Mouse (Mus musculus): ENCODE measurements at regions not wholly inside any gene's neighbourhood (a gene's known extent, or its start where the extent isn't known, plus 50 kb on each side); places are given as distances from the start of the nearest gene placed in this dataset.

- H3K4me1 ChIP-seq (ENCODE audit: control insufficient read depth, insufficient read depth, low read length) = no peaks in the 10 kb centered on the region
- no peaks in the 10 kb centered on the region for H3K36me3 ChIP-seq (ENCODE audit: control insufficient read depth, insufficient read depth, low read length, poor library complexity, severe bottlenecking)
- H3K4me3 ChIP-seq (ENCODE audit: low read depth, low read length) = no peak overlapping the region
- H3K27me3 ChIP-seq (ENCODE audit: control insufficient read depth, insufficient read depth, low read length, poor library complexity, severe bottlenecking) = no peaks in the 10 kb centered on the region
- H3K9ac ChIP-seq (ENCODE audit: low read depth, poor library complexity, severe bottlenecking) = no peak overlapping the region
- no peak overlapping the region for H3K27ac ChIP-seq (ENCODE audit: insufficient read depth, low read length)
- H3K9me3 ChIP-seq (replicated peaks; ENCODE audit: control insufficient read depth, insufficient read depth, low read length, poor library complexity, severe bottlenecking) = no peaks in the 10 kb centered on the region; the same call in 1 of the 2 replicates
- TF ChIP-seq POLR2A (IDR thresholded peaks at IDR 0.05; ENCODE audit: insufficient read depth, low read length) = no peak
Observed at GRCm38 (mm10) chr10:56708411-56708810, 331.3 kb downstream of the Gja1 start.

GRCm38 (mm10) chr10:56708886-56709285 lies 331.8 kb downstream of the Gja1 start:
- Histone ChIP-seq H3K27ac (ENCODE audit: insufficient read depth, low read length) (no peak overlapping the region), H3K4me3 (ENCODE audit: low read depth, low read length) (no peak overlapping the region), H3K9me3 (replicated peaks; ENCODE audit: control insufficient read depth, insufficient read depth, low read length, poor library complexity, severe bottlenecking) (no peaks in the 10 kb centered on the region; the same call in 1 of the 2 replicates), H3K36me3 (ENCODE audit: control insufficient read depth, insufficient read depth, low read length, poor library complexity, severe bottlenecking) (no peaks in the 10 kb centered on the region), H3K27me3 (ENCODE audit: control insufficient read depth, insufficient read depth, low read length, poor library complexity, severe bottlenecking) (no peaks in the 10 kb centered on the region), H3K9ac (ENCODE audit: low read depth, poor library complexity, severe bottlenecking) (no peak overlapping the region), H3K4me1 (ENCODE audit: control insufficient read depth, insufficient read depth, low read length) (no peaks in the 10 kb centered on the region)
- TF ChIP-seq EP300 (IDR thresholded peaks at IDR 0.05; ENCODE audit: insufficient read depth, low read depth, low read length) = no peak
- TF ChIP-seq CTCF (IDR thresholded peaks at IDR 0.05; ENCODE audit: low read depth, low read length) = no peak
- TF ChIP-seq POLR2A (IDR thresholded peaks at IDR 0.05; ENCODE audit: insufficient read depth, low read length) = no peak

- Histone ChIP-seq H3K9ac (ENCODE audit: low read depth, poor library complexity, severe bottlenecking) (no peak overlapping the region), H3K27ac (ENCODE audit: insufficient read depth, low read length) (no peak overlapping the region), H3K4me1 (ENCODE audit: control insufficient read depth, insufficient read depth, low read length) (no peaks in the 10 kb centered on the region), H3K9me3 (replicated peaks; ENCODE audit: control insufficient read depth, insufficient read depth, low read length, poor library complexity, severe bottlenecking) (no peaks in the 10 kb centered on the region; the same call in 1 of the 2 replicates), H3K4me3 (ENCODE audit: low read depth, low read length) (no peak overlapping the region), H3K27me3 (ENCODE audit: control insufficient read depth, insufficient read depth, low read length, poor library complexity, severe bottlenecking) (no peaks in the 10 kb centered on the region), H3K36me3 (ENCODE audit: control insufficient read depth, insufficient read depth, low read length, poor library complexity, severe bottlenecking) (no peaks in the 10 kb centered on the region)
- TF ChIP-seq CTCF (IDR thresholded peaks at IDR 0.05; ENCODE audit: low read depth, low read length) (no peak), EP300 (IDR thresholded peaks at IDR 0.05; ENCODE audit: insufficient read depth, low read depth, low read length) (no peak), POLR2A (IDR thresholded peaks at IDR 0.05; ENCODE audit: insufficient read depth, low read length) (no peak)
Observed at GRCm38 (mm10) chr10:56712611-56713105, 335.5 kb downstream of the Gja1 start.

- Histone ChIP-seq H3K9me3 (replicated peaks; ENCODE audit: control insufficient read depth, insufficient read depth, low read length, poor library complexity, severe bottlenecking) (no peaks in the 10 kb centered on the region), H3K27ac (ENCODE audit: insufficient read depth, low read length) (no peak overlapping the region), H3K4me3 (ENCODE audit: low read depth, low read length) (no peak overlapping the region), H3K27me3 (ENCODE audit: control insufficient read depth, insufficient read depth, low read length, poor library complexity, severe bottlenecking) (no peaks in the 10 kb centered on the region), H3K9ac (ENCODE audit: low read depth, poor library complexity, severe bottlenecking) (no peak overlapping the region), H3K4me1 (ENCODE audit: control insufficient read depth, insufficient read depth, low read length) (no peaks in the 10 kb centered on the region), H3K36me3 (ENCODE audit: control insufficient read depth, insufficient read depth, low read length, poor library complexity, severe bottlenecking) (no peaks in the 10 kb centered on the region)
- TF ChIP-seq POLR2A (IDR thresholded peaks at IDR 0.05; ENCODE audit: insufficient read depth, low read length) (no peak), EP300 (IDR thresholded peaks at IDR 0.05; ENCODE audit: insufficient read depth, low read depth, low read length) (no peak), CTCF (IDR thresholded peaks at IDR 0.05; ENCODE audit: low read depth, low read length) (no peak)
Observed at GRCm38 (mm10) chr10:56737073-56737472, 359.9 kb downstream of the Gja1 start.

- Histone ChIP-seq H3K27ac (ENCODE audit: insufficient read depth, low read length) (no peak overlapping the region), H3K9me3 (replicated peaks; ENCODE audit: control insufficient read depth, insufficient read depth, low read length, poor library complexity, severe bottlenecking) (no peaks in the 10 kb centered on the region), H3K9ac (ENCODE audit: low read depth, poor library complexity, severe bottlenecking) (no peak overlapping the region), H3K36me3 (ENCODE audit: control insufficient read depth, insufficient read depth, low read length, poor library complexity, severe bottlenecking) (no peaks in the 10 kb centered on the region), H3K4me1 (ENCODE audit: control insufficient read depth, insufficient read depth, low read length) (no peaks in the 10 kb centered on the region), H3K27me3 (ENCODE audit: control insufficient read depth, insufficient read depth, low read length, poor library complexity, severe bottlenecking) (no peaks in the 10 kb centered on the region), H3K4me3 (ENCODE audit: low read depth, low read length) (no peak overlapping the region)
- TF ChIP-seq CTCF (IDR thresholded peaks at IDR 0.05; ENCODE audit: low read depth, low read length) (no peak), EP300 (IDR thresholded peaks at IDR 0.05; ENCODE audit: insufficient read depth, low read depth, low read length) (no peak), POLR2A (IDR thresholded peaks at IDR 0.05; ENCODE audit: insufficient read depth, low read length) (no peak)
Observed at GRCm38 (mm10) chr10:56739621-56740020, 362.5 kb downstream of the Gja1 start.

GRCm38 (mm10) chr10:56752134-56752533 lies 375.0 kb downstream of the Gja1 start:
- TF ChIP-seq EP300 (IDR thresholded peaks at IDR 0.05; ENCODE audit: insufficient read depth, low read depth, low read length) = no peak
- no peak for TF ChIP-seq CTCF (IDR thresholded peaks at IDR 0.05; ENCODE audit: low read depth, low read length)
- TF ChIP-seq POLR2A (IDR thresholded peaks at IDR 0.05; ENCODE audit: insufficient read depth, low read length) = no peak
- no peaks in the 10 kb centered on the region for H3K9me3 ChIP-seq (replicated peaks; ENCODE audit: control insufficient read depth, insufficient read depth, low read length, poor library complexity, severe bottlenecking)
- no peaks in the 10 kb centered on the region for H3K36me3 ChIP-seq (ENCODE audit: control insufficient read depth, insufficient read depth, low read length, poor library complexity, severe bottlenecking)
- no peak overlapping the region for H3K9ac ChIP-seq (ENCODE audit: low read depth, poor library complexity, severe bottlenecking)
- H3K27ac ChIP-seq (ENCODE audit: insufficient read depth, low read length) = no peak overlapping the region
- peaks cover 2% of the 10 kb centered on the region for H3K4me1 ChIP-seq (ENCODE audit: control insufficient read depth, insufficient read depth, low read length)
- no peak overlapping the region for H3K4me3 ChIP-seq (ENCODE audit: low read depth, low read length)
- no peaks in the 10 kb centered on the region for H3K27me3 ChIP-seq (ENCODE audit: control insufficient read depth, insufficient read depth, low read length, poor library complexity, severe bottlenecking)

All from ES-Bruce4 (cell line).